Mouse (Mus musculus) myocyte (in vitro differentiated cells): ENCODE measurements around the gene Map1b. TPM values are rescaled to one million over a fixed set of nuclear protein-coding genes. Genes with fewer than 3 reads are reported as not detected.

Source experiments
- H3K27me3 ChIP-seq: one replicate; pipeline ENCODE4 v1.6.1; 2011; ENCODE audit not compliant: control insufficient read depth, insufficient read depth, insufficient read length
- H3K36me3 ChIP-seq: one replicate; pipeline ENCODE4 v1.6.1; 2011; ENCODE audit not compliant: control insufficient read depth, insufficient read depth
- H3K4me2 ChIP-seq: one replicate; pipeline ENCODE4 v1.6.1; 2011; ENCODE audit warnings: low read depth, control low read depth
- H3K4me3 ChIP-seq: one replicate; pipeline ENCODE4 v1.5.1; 2011; ENCODE audit warnings: mild to moderate bottlenecking, control low read depth, moderate library complexity
- H3K79me2 ChIP-seq: one replicate; pipeline ENCODE4 v1.6.1; 2011; ENCODE audit not compliant: control insufficient read depth, insufficient read depth
- H3ac ChIP-seq: one replicate; pipeline ENCODE4 v1.6.1; 2011; ENCODE audit not compliant: control insufficient read depth, insufficient read length
- CEBPB ChIP-seq: IDR thresholded peaks from 2 replicates; pipeline ENCODE4 v1.6.1; 2011; ENCODE audit warnings: mild to moderate bottlenecking, moderate library complexity; ENCODE audit not compliant: poor library complexity, insufficient read depth, severe bottlenecking
- E2F4 ChIP-seq: IDR thresholded peaks from one replicate; pipeline ENCODE4 v1.6.1; 2011; ENCODE audit warnings: mild to moderate bottlenecking, control low read depth, moderate library complexity; ENCODE audit not compliant: insufficient read depth
- MAX ChIP-seq: IDR thresholded peaks from one replicate; pipeline ENCODE4 v1.6.1; 2011; ENCODE audit warnings: low read depth, mild to moderate bottlenecking, control low read depth
- MYOD1 ChIP-seq, 3 experiments: IDR thresholded peaks; one replicate each; pipeline ENCODE4 v1.6.1; 2011; ENCODE audit warnings: control low read depth in 2 of 3, low read depth in 2 of 3, mild to moderate bottlenecking in 2 of 3, moderate library complexity in 1 of 3; ENCODE audit not compliant: insufficient read length in 2 of 3, control insufficient read depth in 1 of 3
- MYOG ChIP-seq, 3 experiments: IDR thresholded peaks; one replicate each; pipeline ENCODE4 v1.6.1; 2011; ENCODE audit warnings: control low read depth in 2 of 3, low read depth in 2 of 3, mild to moderate bottlenecking in 2 of 3; ENCODE audit not compliant: insufficient read length in 2 of 3, control insufficient read depth in 1 of 3, insufficient read depth in 1 of 3
- POLR2A ChIP-seq: IDR thresholded peaks from one replicate; pipeline ENCODE4 v1.6.1; 2011; ENCODE audit warnings: low read depth, mild to moderate bottlenecking, control low read depth, moderate library complexity; ENCODE audit not compliant: insufficient read length
- POLR2AphosphoS2 ChIP-seq: IDR thresholded peaks from one replicate; pipeline ENCODE4 v1.6.1; 2011; ENCODE audit warnings: low read depth, control low read depth; ENCODE audit not compliant: insufficient read length
- REST ChIP-seq: IDR thresholded peaks from one replicate; pipeline ENCODE4 v1.6.1; 2011; ENCODE audit warnings: mild to moderate bottlenecking, control low read depth, moderate library complexity; ENCODE audit not compliant: insufficient read depth, insufficient read length
- SRF ChIP-seq: IDR thresholded peaks from one replicate; pipeline ENCODE4 v1.6.1; 2011; ENCODE audit warnings: low read depth; ENCODE audit not compliant: control insufficient read depth, insufficient read length
- TCF12 ChIP-seq: IDR thresholded peaks from one replicate; pipeline ENCODE4 v1.6.1; 2011; ENCODE audit warnings: mild to moderate bottlenecking, control low read depth; ENCODE audit not compliant: poor library complexity, insufficient read depth, severe bottlenecking
- TCF3 ChIP-seq: IDR thresholded peaks from one replicate; pipeline ENCODE4 v1.6.1; 2011; ENCODE audit warnings: low read depth, control low read depth; ENCODE audit not compliant: insufficient read length
- USF1 ChIP-seq: IDR thresholded peaks from one replicate; pipeline ENCODE4 v1.6.1; 2011; ENCODE audit warnings: low read depth, mild to moderate bottlenecking, control low read depth, moderate library complexity
- polyA plus RNA-seq: library from polyadenylated mRNA; unstranded; fragments of >200 nt; fragmentation: generic; extraction: Trizol; gene quantifications from one replicate; pipeline ENCODE4 v1.2.1, GENCODE M21; 2012; ENCODE audit warnings: missing spikeins

Gene Map1b
- polyA plus RNA-seq, 1 experiment: 40.6 TPM

DNA sequence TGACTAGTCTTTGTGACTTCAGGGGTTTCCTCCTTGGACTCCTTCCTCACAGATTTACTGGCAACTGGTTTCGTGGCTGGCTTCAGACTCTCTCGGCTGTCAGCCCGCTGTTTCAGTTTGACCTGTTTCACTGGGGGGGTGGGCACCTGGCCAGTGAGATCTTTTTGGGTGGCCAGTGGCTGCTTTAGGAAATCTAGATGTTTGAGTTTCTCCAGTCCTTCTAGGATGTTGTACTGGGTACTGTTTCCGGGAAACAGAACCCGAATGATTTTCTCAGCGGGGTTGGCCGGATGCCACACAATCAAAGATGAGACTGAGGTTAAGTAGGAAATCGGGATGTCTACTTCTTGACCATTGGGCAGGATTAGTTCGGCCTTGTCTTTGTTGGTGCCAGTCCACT lies 81.8 kb downstream of the Map1b start:
- H3K79me2 ChIP-seq: peaks cover 40% of the 10 kb centered on the region
- no peak overlapping the region for H3K4me2 ChIP-seq
- no peak overlapping the region for H3K4me3 ChIP-seq
- no peaks in the 10 kb centered on the region for H3K27me3 ChIP-seq
- peaks cover 96% of the 10 kb centered on the region for H3K36me3 ChIP-seq
- TF ChIP-seq E2F4 (no peak), SRF (no peak), TCF3 (no peak), POLR2AphosphoS2 (no peak), POLR2A (no peak)
- no peak overlapping the region for H3ac ChIP-seq

DNA sequence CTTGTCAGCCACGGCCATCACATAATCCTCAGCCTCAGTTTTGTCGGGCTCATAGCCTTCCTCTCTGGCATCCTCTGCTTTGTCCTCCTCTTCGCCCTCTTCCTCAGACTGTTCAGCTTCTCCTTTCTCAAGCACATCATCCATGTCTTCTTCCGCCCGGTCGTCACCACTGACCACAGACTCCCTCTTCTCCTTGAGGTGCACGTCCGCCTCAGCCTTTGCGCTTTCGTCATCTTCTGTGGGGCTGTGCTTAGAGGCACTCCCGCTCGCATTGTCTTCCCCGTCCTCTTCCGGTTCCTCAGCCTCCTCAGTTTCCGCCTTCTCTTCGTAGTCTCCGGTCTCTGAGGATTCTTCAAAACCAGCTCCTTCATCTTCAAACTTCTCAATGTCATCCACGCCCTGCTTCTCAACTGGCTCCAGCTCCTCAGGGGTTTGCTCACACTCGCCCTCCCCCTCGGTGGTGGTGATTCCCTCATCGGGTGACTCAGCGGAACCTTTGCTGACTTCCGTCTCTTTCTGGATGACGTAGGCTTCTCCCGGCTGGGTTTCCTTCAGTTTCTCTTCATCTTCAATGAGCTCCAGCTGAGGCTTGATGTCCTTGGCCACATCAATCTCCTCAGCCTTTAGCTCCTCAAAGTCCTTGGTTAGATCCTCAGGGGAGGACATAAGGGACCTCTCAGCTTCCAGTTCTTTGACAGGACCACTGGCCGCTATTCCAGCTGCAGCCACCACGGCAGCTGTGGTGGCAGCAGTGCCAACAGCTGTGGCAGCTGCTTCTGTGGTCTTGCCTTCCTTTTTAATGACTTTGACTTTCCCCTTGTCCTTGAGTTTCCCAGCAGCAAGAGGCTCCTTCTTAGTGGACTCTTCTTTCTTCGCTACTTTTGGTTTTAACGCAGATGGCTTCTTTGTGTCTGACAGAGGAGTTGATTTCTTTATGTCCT lies 83.0 kb downstream of the Map1b start:
- H3K4me2 ChIP-seq: no peak overlapping the region
- no peak overlapping the region for H3K4me3 ChIP-seq
- H3K36me3 ChIP-seq: peaks cover 97% of the 10 kb centered on the region
- TF ChIP-seq MAX: no peak
- TF ChIP-seq POLR2AphosphoS2: peak; percentile 72
- peak in 2 of 3 experiments; percentile 83 to 87 for TF ChIP-seq MYOD1 (IDR thresholded peaks at IDR 0.05; ENCODE audit: control insufficient read depth in 1 of 3, insufficient read length in 2 of 3, low read depth in 2 of 3)
- TF ChIP-seq MYOG (IDR thresholded peaks at IDR 0.05; ENCODE audit: control insufficient read depth in 1 of 3, insufficient read depth in 1 of 3, insufficient read length in 2 of 3, low read depth in 2 of 3): peak in 2 of 3 experiments; percentile 77 to 82
- peak; percentile 94 for TF ChIP-seq TCF3
- no peak for TF ChIP-seq TCF12
- peak; percentile 12 for TF ChIP-seq POLR2A
- H3K79me2 ChIP-seq: peaks cover 35% of the 10 kb centered on the region
- no peak overlapping the region for H3ac ChIP-seq
- no peaks in the 10 kb centered on the region for H3K27me3 ChIP-seq

DNA sequence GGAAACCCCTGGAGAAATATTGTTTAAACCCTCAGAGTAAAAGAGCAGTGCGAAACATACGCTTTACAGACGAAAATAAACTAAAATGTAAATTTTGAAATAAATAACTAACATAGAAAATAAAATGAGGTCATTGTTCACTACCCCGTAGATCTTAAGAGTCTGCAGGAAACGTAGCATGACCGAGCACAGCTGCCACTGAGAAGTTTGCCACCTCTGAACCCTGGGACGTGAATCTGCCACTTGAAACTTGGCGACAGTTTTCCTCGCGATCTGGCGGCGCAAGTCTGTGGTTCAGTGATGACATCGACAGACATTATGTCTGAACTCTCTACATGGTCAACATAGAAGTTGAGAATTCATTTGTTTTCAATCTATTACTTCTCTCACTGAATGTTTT lies 92.8 kb downstream of the Map1b start:
- H3ac ChIP-seq: no peak overlapping the region
- no peak overlapping the region for H3K4me2 ChIP-seq
- no peaks in the 10 kb centered on the region for H3K79me2 ChIP-seq
- H3K4me3 ChIP-seq: no peak overlapping the region
- H3K27me3 ChIP-seq: no peaks in the 10 kb centered on the region
- TF ChIP-seq TCF3 (no peak), TCF12 (no peak), MYOG (IDR thresholded peaks at IDR 0.05; ENCODE audit: control insufficient read depth in 1 of 3, insufficient read depth in 1 of 3, insufficient read length in 2 of 3, low read depth in 2 of 3) (no peak), MYOD1 (IDR thresholded peaks at IDR 0.05; ENCODE audit: control insufficient read depth in 1 of 3, insufficient read length in 2 of 3, low read depth in 2 of 3) (no peak), POLR2A (no peak), E2F4 (no peak), USF1 (no peak), MAX (no peak), CEBPB (no peak), SRF (no peak), REST (no peak), POLR2AphosphoS2 (no peak)
- peaks cover 65% of the 10 kb centered on the region for H3K36me3 ChIP-seq

DNA sequence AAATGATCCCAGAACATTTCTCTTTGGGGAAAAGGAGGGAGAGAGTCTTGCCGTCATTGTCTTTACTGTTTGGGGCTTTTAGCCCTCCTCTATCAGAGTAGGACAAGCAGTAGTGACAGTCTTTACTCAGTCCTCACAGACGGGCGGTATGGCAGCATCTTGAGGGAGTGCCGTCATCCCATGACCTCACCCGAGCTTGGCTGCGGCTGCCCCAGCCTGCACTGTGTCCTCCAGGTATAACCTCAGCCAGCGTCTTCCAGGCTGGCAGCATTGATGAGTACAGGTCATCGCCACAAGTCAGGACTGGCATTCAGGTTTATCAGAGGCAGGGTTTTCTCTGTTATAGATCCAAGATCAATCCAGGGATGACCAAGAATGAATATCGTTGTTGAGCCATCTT lies 99.7 kb downstream of the Map1b start:
- H3K27me3 ChIP-seq: no peaks in the 10 kb centered on the region
- no peak overlapping the region for H3K4me2 ChIP-seq
- H3K36me3 ChIP-seq: peaks cover 15% of the 10 kb centered on the region
- no peak overlapping the region for H3ac ChIP-seq
- H3K79me2 ChIP-seq: no peaks in the 10 kb centered on the region
- TF ChIP-seq E2F4 (no peak), SRF (no peak), POLR2AphosphoS2 (no peak)
- H3K4me3 ChIP-seq: no peak overlapping the region

DNA sequence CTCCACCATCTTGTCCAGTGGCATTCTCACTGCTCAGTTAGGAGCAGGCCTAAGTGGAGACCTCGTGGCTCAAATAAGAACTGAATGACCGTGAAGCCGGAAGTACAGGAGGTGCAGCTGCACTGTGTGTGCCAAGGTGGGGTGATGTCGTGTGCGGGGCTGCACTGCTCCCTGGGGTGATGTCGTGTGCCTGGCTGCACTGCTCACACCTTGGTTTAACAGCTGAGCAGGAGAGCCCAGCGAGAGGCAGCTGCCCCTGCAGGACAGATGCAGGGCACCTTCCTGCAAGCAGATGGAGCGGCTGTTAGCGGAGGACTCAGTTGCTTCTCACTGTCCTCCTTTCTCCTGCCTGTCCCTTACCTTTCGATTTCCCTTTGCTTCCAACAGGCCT lies 102.0 kb downstream of the Map1b start:
- Histone ChIP-seq H3K36me3 (peaks cover 22% of the 10 kb centered on the region), H3K4me2 (no peak overlapping the region)

More for the DNA sequence above, 102.0 kb downstream of the Map1b start:
- Histone ChIP-seq H3K27me3 (no peaks in the 10 kb centered on the region), H3K79me2 (no peaks in the 10 kb centered on the region), H3K4me3 (no peak overlapping the region), H3ac (no peak overlapping the region)
- peak in 2 of 3 experiments; percentile 58 to 62 for TF ChIP-seq MYOD1 (IDR thresholded peaks at IDR 0.05; ENCODE audit: control insufficient read depth in 1 of 3, insufficient read length in 2 of 3, low read depth in 2 of 3)
- no peak for TF ChIP-seq TCF12
- no peak for TF ChIP-seq SRF
- TF ChIP-seq MYOG (IDR thresholded peaks at IDR 0.05; ENCODE audit: control insufficient read depth in 1 of 3, insufficient read depth in 1 of 3, insufficient read length in 2 of 3, low read depth in 2 of 3): peak in 2 of 3 experiments; percentile 74 to 82
- no peak for TF ChIP-seq E2F4
